32 mouse cellular contexts compared by ENCODE assay signal in genomic region chr4:154623241-154623640, GRCm38 (mm10). TPM values are rescaled to one million over a fixed set of nuclear protein-coding genes. Genes with fewer than 3 reads are reported as not detected.
DNase-seq lines count a peak whose midpoint lies in the region; ATAC-seq and TF ChIP-seq lines count a peak whose summit lies in the region.
"Had no signal": no experiment of that assay in that cellular context is flagged by ENCODE, and none has a peak within 500 bp of the region (broad histone marks: within the 10 kb centered on the region; RNA-seq: fewer than 3 reads in every experiment).

No protein-coding gene starts in this region.

- TF ChIP-seq RAD21 in MEL (IDR thresholded peaks at IDR 0.05; ENCODE audit: low read depth, low read length) = no peak

- no peaks in the 10 kb centered on the region for H3K36me3 ChIP-seq in heart, postnatal 0 days (replicated peaks; ENCODE audit: control insufficient read depth, insufficient read depth, low read length)
- no peaks in the 10 kb centered on the region for H3K36me3 ChIP-seq in heart, embryonic 10.5 days
- no peaks in the 10 kb centered on the region for H3K36me3 ChIP-seq in MEL (ENCODE audit: control insufficient read depth in 1 of 2, insufficient read depth in 2 of 2, low read length in 2 of 2)
- H3K36me3 ChIP-seq: embryonic facial prominence, embryonic 13.5 days; heart, embryonic 15.5 days; hindbrain, embryonic 12.5 days; hindbrain, embryonic 15.5 days had no signal

- H3K27me3 ChIP-seq in heart, postnatal 0 days (ENCODE audit: control insufficient read depth, insufficient read depth, low read length) = no peaks in the 10 kb centered on the region
- H3K27me3 ChIP-seq in heart, embryonic 10.5 days (ENCODE audit: insufficient read depth, poor library complexity, severe bottlenecking) = peaks cover 79% of the 10 kb centered on the region
- H3K27me3 ChIP-seq in MEL (ENCODE audit: control insufficient read depth in 1 of 2, insufficient read depth in 2 of 2, low read length in 2 of 2) = no peaks in the 10 kb centered on the region

- H3K4me2 ChIP-seq in heart, postnatal 0 days (ENCODE audit: low read depth, low read length) = no peak overlapping the region
- H3K4me2 ChIP-seq: embryonic facial prominence, embryonic 13.5 days; heart, embryonic 15.5 days; hindbrain, embryonic 12.5 days; hindbrain, embryonic 15.5 days had no signal

- H3K4me3 ChIP-seq in heart, postnatal 0 days (ENCODE audit: low read depth, low read length) = no peak overlapping the region
- no peak overlapping the region for H3K4me3 ChIP-seq in heart, embryonic 10.5 days
- no peak overlapping the region for H3K4me3 ChIP-seq in MEL (ENCODE audit: control insufficient read depth in 1 of 2, insufficient read depth in 1 of 2, low read depth in 2 of 2, low read length in 2 of 2)
- H3K4me3 ChIP-seq: embryonic facial prominence, embryonic 10.5 days; embryonic facial prominence, embryonic 13.5 days; erythroblast, embryonic 14.5 days; gastrocnemius, adult 2 months; heart, embryonic 15.5 days; hindbrain, embryonic 12.5 days; hindbrain, embryonic 15.5 days had no signal

- no peak for TF ChIP-seq CTCF in heart, postnatal 0 days (IDR thresholded peaks at IDR 0.05; ENCODE audit: low read depth)
- TF ChIP-seq CTCF in MEL (IDR thresholded peaks at IDR 0.05 in 2 of 3, conservative IDR thresholded peaks at IDR 0.05 in 1 of 3; ENCODE audit: control insufficient read depth in 1 of 3, insufficient read depth in 1 of 3, low read depth in 2 of 3, low read length in 3 of 3, poor library complexity in 1 of 3, severe bottlenecking in 1 of 3) = no peak

- H3K9ac ChIP-seq in heart, postnatal 0 days (replicated peaks; ENCODE audit: low read depth, low read length) = no peak overlapping the region
- H3K9ac ChIP-seq in MEL (ENCODE audit: control insufficient read depth, low read depth, low read length, poor library complexity, severe bottlenecking) = no peak overlapping the region
- H3K9ac ChIP-seq: embryonic facial prominence, embryonic 13.5 days; forebrain, postnatal 0 days; heart, embryonic 15.5 days; hindbrain, embryonic 12.5 days; hindbrain, embryonic 15.5 days had no signal

- TF ChIP-seq EP300 in heart, postnatal 0 days (IDR thresholded peaks at IDR 0.05; ENCODE audit: low read depth) = no peak
- no peak for TF ChIP-seq EP300 in MEL (IDR thresholded peaks at IDR 0.05; ENCODE audit: low read depth in 1 of 2, low read length in 2 of 2)

- H3K79me2 ChIP-seq in MEL (ENCODE audit: control insufficient read depth, insufficient read depth, low read length, poor library complexity) = no peaks in the 10 kb centered on the region

- 0 out of 2 replicates have a peak, but pooled peaks have one; percentile 15 for ATAC-seq in heart, postnatal 0 days (ENCODE audit: insufficient read depth, low read depth)
- ATAC-seq: activated CD4-positive, CD25-positive, alpha-beta regulatory T cell, adult 4 months; CD4-positive, CD25-positive, alpha-beta regulatory T cell, adult 4 months; forebrain, embryonic 14.5 days; forebrain, postnatal 0 days; intestine, postnatal 0 days had no signal

- H3K27ac ChIP-seq in heart, postnatal 0 days (ENCODE audit: low read depth) = no peak overlapping the region
- H3K27ac ChIP-seq in heart, embryonic 10.5 days = no peak overlapping the region
- no peak overlapping the region for H3K27ac ChIP-seq in MEL (ENCODE audit: control insufficient read depth, low read depth, low read length)
- H3K27ac ChIP-seq: embryonic facial prominence, embryonic 10.5 days; embryonic facial prominence, embryonic 13.5 days; gastrocnemius, adult 2 months; heart, embryonic 15.5 days; hindbrain, embryonic 12.5 days; hindbrain, embryonic 15.5 days had no signal

- DNase-seq in heart, adult 18-20 months = peak; percentile 42 to 58
- no peak for DNase-seq in heart, postnatal 4 days
- no peak for DNase-seq in heart, postnatal 0 days (ENCODE audit: low spot score)
- no peak for DNase-seq in heart, embryonic 10.5 days (ENCODE audit: low spot score)
- DNase-seq in MEL (ENCODE audit: low read depth, low spot score) = no peak
- DNase-seq in thymus, adult 18-20 months = no peak
- DNase-seq: adrenal gland, adult 8-10 months; adrenal gland, postnatal 25 days; cerebellum, adult 11-12 months; cerebellum, adult 8-10 months; embryo, embryonic 11 days; forebrain, postnatal 0 days; gastrocnemius, adult 2 months; gastrocnemius, postnatal 14 days; kidney, adult 2 months had no signal

- no peak for TF ChIP-seq POLR2A in MEL (IDR thresholded peaks at IDR 0.05; ENCODE audit: control insufficient read depth in 1 of 2, insufficient read depth in 1 of 2, low read depth in 1 of 2, low read length in 2 of 2, poor library complexity in 1 of 2)

- H3K4me1 ChIP-seq in heart, postnatal 0 days (ENCODE audit: control insufficient read depth, insufficient read depth) = peaks cover 53% of the 10 kb centered on the region
- peaks cover 63% of the 10 kb centered on the region for H3K4me1 ChIP-seq in heart, embryonic 10.5 days
- no peaks in the 10 kb centered on the region for H3K4me1 ChIP-seq in MEL (ENCODE audit: control insufficient read depth in 1 of 2, insufficient read depth in 2 of 2, low read length in 2 of 2)

- no peaks in the 10 kb centered on the region for H3K9me3 ChIP-seq in heart, postnatal 0 days (replicated peaks; ENCODE audit: control insufficient read depth, low read length)
- no peaks in the 10 kb centered on the region for H3K9me3 ChIP-seq in heart, embryonic 10.5 days
- H3K9me3 ChIP-seq in MEL (replicated peaks; ENCODE audit: insufficient read depth, low read length) = no peaks in the 10 kb centered on the region
- H3K9me3 ChIP-seq: embryonic facial prominence, embryonic 10.5 days; embryonic facial prominence, embryonic 13.5 days; heart, embryonic 15.5 days; hindbrain, embryonic 12.5 days; hindbrain, embryonic 15.5 days had no signal

- WGBS in heart, postnatal 0 days = 54% methylated on average over 3 of the region's 3 CpGs
- whole genome bisulfite sequencing in heart, embryonic 10.5 days = 80% methylated on average over 3 of the region's 3 CpGs

TF ChIP-seq in MEL, 35 proteins besides CTCF, POLR2A, EP300 and RAD21:
- TF ChIP-seq MYC (IDR thresholded peaks at IDR 0.05; ENCODE audit: low read depth, low read length) (no peak), MYB (IDR thresholded peaks at IDR 0.05; ENCODE audit: low read depth, low read length) (no peak), POLR2AphosphoS5 (IDR thresholded peaks at IDR 0.05; ENCODE audit: borderline replicate concordance, low read depth, low read length) (0 out of 2 replicates have a peak, but pooled peaks have one; percentile 5), TCF12 (IDR thresholded peaks at IDR 0.05; ENCODE audit: low read depth, low read length) (no peak)
TF ChIP-seq in MEL: peak in this region for 1.

RNA-seq across cellular contexts. Expression of gene Prdm16, which starts 13.4 kb away (rescaled TPM):
- 10 to 100 TPM; 10.2 to 10.4 TPM for total RNA-seq in heart, adult 18-20 months (2021)
- total RNA-seq in heart, postnatal 4 days (2021) = 10 to 100 TPM; 25.5 to 26.8 TPM
- total RNA-seq in heart, postnatal 0 days (2014; rRNA removed; ENCODE audit: low replicate concordance) = 9.3 and 9.8 TPM in 2 replicates
- polyA plus RNA-seq in heart, postnatal 0 days (2015; fragmentation: Nextera tagmentation; extraction: Ambion mirVana) = 10.7 and 14.7 TPM in 2 replicates
- polyA plus RNA-seq in heart, embryonic 10.5 days (2016; fragmentation: Nextera tagmentation; extraction: Ambion mirVana) = 13.9 and 16.8 TPM in 2 replicates
- total RNA-seq in MEL (2012; rRNA removed) = not detected in 2 replicates
- polyA plus RNA-seq in MEL (2012; ENCODE audit: insufficient read depth in 1 of 2, insufficient read length in 2 of 2, low read depth in 1 of 2, low replicate concordance in 2 of 2, missing spikeins in 1 of 2) = not detected
- polyA plus RNA-seq: C2C12 had no signal

RNA-seq across cellular contexts. Expression of gene Actrt2, which starts 44.4 kb away (rescaled TPM):
- total RNA-seq in heart, adult 18-20 months (2021) = not detected
- total RNA-seq in heart, postnatal 4 days (2021) = not detected
- total RNA-seq in heart, postnatal 0 days (2014; rRNA removed; ENCODE audit: low replicate concordance) = not detected in 2 replicates
- polyA plus RNA-seq in heart, postnatal 0 days (2015; fragmentation: Nextera tagmentation; extraction: Ambion mirVana) = not detected in 2 replicates
- polyA plus RNA-seq in heart, embryonic 10.5 days (2016; fragmentation: Nextera tagmentation; extraction: Ambion mirVana) = not detected in 2 replicates
- not detected in 2 replicates for total RNA-seq in MEL (2012; rRNA removed)
- not detected for polyA plus RNA-seq in MEL (2012; ENCODE audit: insufficient read depth in 1 of 2, insufficient read length in 2 of 2, low read depth in 1 of 2, low replicate concordance in 2 of 2, missing spikeins in 1 of 2)
- total RNA-seq: adrenal gland, adult 8-10 months; adrenal gland, postnatal 25 days; forebrain, postnatal 0 days; gastrocnemius, adult 2 months; gastrocnemius, postnatal 14 days; gastrocnemius, postnatal 4 days; hematopoietic stem cell, adult 5-6 weeks had no signal
- polyA plus RNA-seq: activated CD4-positive, CD25-positive, alpha-beta regulatory T cell, adult 4 months; brain, embryonic 14.5 days; C2C12; CD4-positive, CD25-positive, alpha-beta regulatory T cell, adult 4 months; cortical plate, adult 2 months; embryonic facial prominence, embryonic 10.5 days; embryonic facial prominence, embryonic 13.5 days; erythroblast, embryonic 14.5 days; forebrain, embryonic 14.5 days; forebrain, postnatal 0 days; frontal cortex, adult 2 months; heart, embryonic 15.5 days; hindbrain, embryonic 12.5 days; hindbrain, embryonic 15.5 days; intestine, embryonic 14.5 days; intestine, postnatal 0 days had no signal

Comparison
In these comparisons a context has a peak if more than half of its experiments do, and no peak if none do; other contexts are left out.
1. DNase-seq: peak in heart, adult 18-20 months (2 of 2); none in heart, postnatal 4 days (single experiment), heart, postnatal 0 days (single experiment), heart, embryonic 10.5 days (single experiment), MEL (single experiment) and thymus, adult 18-20 months (0 of 2).
2. RNA of gene Prdm16, which starts 13.4 kb away (total RNA-seq): 25.5 to 26.8 TPM in heart, postnatal 4 days, 10.2 to 10.4 TPM in heart, adult 18-20 months and 9.3 to 9.8 TPM in heart, postnatal 0 days; not detected in MEL; every median in the first group is over 10 times any median in the second.